Mouse (Mus musculus) mouse embryonic stem cell (cell line): ENCODE measurements around the gene Fnip2.

Experiments used
- in situ Hi-C, 2 experiments: fragments of 300-500 bp; cut with MboI; formaldehyde crosslinking; loops; 1 replicate in 1 of 2; 3 replicates in 1 of 2; pipeline ENCODE4 v1.14.3; 2019 to 2020; ENCODE audit warnings: low sequenced_read_pairs in 2 of 2, low pct_unique_long_range_greater_than_20kb in 1 of 2, mixed read lengths in 1 of 2; ENCODE audit not compliant: unreplicated experiment in 1 of 2

Fnip2 gene

DNA sequence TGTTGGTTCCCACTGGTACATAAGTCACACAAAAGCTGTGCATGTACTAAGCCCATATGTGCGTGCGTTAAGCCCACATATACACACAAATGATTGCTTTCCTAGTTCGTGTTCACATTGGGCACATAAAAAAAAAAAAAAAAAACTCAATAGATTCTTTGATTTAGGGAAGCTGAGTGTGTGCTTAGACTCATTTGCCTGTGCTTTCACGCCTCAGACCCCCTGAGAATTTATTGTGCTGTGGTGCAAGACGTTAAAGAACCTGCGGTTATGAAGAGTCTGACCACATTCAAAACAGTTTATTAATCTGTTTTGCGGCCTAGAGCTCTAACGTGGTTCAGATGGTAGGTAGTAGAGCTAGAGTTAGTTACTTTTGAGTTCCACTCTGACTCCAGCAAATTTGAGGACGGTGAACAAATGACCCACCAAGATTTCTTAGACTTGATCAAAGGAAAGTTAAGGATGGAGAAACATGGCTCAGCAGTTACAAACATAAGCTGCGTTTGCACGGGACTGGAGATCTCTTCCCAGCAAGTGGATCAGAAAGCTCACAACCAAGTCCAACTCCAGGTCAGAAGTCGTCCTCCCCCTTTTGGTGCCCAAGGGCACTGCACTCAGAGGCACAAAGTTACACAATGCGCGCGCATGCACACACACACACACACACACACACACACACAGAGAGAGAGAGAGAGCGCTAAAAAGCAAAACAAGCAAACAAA is 1.2 kb upstream of the Fnip2 start:
- in situ Hi-C loops: no loop called here

DNA sequence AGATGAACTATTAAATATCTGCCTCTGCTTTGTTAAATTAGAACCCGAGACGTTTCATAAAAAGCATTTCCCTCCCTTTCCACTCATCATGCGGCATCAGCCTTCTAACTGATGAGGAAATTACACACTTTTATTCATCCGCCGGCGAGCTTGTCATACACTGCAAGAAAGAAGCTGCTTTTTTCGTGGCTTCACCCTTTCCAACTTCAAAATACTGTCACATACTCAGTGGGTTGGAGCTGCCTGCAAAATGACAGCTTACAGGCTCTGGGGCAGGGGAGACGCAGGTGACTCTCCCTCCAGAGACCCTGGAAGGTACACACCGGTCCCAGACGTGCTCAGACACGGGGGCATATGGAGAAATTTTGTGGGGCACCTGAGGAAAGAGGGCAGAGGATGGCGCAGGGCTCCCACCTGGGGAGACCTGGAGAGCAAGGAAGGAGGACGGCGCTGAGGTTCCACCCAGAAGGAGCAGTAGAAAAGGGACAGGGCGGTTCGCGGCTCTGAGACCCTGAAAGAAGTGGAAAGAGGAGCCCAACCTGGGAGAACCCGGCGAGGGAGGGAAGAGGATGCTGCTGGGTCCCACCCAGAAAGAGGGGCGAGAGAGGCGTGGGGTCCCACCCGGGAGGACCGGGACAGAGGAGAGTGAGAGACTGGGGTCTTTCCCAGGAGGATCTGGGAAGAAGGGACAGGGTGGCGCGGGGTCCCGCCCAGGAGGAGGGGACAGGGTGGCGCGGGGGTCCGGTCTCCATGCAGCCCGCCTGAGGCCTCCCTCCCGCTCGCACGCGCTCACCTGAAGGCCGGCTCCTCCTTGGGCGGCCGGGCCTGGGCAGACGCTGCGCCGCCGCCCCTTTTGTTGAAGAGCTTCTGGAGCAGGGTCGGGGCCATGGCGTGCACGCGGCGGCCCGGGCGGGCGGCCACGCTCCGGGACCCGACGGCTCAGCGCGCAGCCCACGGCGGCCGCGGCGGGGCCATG is 592 bp downstream of the Fnip2 start:
- in situ Hi-C loops: no loop called here

DNA sequence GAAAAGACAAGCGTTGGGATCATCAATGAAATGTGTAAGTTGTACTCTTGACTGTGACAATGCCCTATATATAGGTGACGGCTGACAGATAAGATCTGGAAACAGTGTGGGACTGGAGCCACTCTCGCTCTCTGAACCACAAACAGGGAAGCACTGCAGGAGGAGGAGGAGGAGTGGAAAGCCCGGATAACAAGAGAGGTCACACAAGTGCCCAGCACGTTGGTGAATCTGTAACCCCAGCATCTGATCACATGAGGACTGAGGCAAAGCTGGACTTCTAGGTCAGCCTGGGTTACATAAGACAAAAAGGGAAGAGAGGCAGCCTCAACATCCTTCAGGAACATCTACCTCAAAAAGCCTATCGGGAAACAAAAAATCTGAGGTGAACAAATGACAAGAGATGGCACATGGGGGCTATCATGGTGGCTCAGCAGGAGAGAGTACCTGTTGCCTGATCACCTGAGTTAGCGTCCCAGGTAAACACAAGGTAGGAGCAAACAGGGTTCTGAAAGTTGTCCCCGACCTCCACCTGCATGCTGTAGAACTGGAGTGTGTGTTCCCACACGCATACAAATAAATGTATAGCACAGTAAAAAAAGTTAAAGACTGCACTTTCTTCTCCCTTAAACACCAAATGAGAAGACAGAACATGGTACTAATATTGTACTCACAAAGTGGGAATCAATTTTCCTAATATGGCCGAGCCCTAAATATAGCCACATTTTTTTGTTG is 2.6 kb downstream of the Fnip2 start:
- in situ Hi-C loops: no loop called here

DNA sequence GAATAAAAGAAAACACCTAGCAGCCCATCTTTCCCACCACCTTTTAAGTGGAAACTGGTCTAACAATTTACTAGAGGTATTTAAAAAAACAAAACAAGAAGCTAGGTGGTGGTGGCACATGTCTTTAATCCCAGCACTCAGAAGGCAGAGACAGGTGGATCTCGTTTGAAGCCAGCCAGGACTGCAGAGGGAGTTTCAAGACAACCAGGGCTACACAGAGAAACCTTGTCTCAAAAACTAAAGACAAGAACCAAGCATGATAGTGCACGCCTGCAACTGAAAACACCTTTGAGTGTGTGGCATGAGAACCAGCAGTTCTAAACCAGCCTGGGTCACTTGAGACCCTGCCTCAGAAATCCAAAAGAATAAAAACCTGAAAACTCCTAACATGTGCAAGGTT is 4.1 kb downstream of the Fnip2 start:
- in situ Hi-C loops: no loop called here

DNA sequence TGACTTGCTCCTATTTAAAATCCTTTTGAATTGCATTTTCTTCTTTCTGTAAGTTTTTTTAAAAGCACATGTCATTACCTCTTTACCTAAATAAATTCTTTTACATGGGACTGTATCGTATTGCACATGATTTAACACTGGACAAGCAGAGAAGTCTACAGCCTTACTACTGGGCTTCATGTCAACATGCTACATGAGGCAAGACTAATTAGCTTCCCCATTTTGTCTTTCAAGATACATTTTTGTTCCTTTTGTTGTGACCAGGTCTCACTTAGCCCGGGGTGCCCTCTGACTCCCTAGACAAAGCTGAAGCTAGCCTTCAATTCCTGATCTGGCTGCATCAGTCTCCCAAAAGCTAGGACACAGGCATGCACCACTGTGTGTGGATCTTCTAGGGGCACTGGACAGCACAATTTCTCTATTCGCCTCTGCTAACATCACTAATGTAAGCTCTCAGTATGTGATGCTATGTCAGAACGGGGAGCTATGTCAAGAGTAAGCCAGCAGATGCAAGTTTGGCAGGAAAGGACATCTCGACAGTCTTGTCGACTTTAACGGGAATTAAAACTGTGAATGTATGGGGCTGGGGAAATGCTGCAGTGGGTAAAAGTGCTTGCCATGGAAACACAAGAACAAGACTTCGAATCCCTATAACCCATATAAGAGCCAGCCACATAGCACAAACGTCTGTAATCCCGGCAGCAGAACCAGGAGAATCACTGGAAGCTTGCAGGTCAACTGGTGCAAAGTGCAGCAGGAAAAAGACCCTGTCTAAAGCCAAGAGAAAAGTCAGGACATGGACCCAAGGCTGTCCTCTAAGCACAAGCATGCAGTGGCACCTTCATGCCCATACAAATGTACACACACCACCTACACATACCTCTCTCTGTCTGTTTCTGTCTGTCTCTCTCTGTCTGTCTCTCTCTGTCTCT is 5.5 kb downstream of the Fnip2 start:
- in situ Hi-C loops: no loop called here

DNA sequence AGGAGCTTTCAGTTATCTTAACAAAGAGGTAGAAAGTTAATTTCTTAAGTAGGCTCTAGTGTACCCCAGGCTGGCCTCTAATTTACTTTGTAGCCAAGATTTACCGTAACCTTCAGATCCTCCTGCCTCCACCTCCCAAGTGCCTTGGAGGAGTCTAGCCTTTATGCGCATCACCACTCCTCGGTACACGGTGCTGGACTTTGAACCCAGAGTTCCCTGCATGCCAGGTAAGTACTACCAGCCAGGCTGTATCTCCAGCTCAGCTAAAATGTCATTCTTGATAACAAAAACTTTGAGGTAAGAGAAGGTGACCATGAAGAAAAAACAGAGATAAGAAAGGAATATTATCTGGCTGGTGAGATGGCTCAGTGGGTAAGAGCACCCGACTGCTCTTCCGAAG is 7.0 kb downstream of the Fnip2 start:
- in situ Hi-C loops: no loop called here

DNA sequence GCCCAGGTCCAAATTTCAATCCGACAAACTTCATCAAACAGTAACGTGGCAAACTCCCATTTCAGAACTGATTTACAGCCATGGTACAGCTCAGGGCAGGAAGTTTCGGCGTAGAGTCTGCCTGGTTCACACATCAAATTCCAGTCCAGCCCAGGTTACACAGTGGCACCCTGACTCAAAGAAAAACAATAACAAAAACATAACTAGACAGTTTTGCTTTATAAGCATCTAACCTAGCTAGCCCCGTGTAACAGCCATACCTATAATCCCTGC is 7.9 kb downstream of the Fnip2 start:
- in situ Hi-C loops: no loop called here

DNA sequence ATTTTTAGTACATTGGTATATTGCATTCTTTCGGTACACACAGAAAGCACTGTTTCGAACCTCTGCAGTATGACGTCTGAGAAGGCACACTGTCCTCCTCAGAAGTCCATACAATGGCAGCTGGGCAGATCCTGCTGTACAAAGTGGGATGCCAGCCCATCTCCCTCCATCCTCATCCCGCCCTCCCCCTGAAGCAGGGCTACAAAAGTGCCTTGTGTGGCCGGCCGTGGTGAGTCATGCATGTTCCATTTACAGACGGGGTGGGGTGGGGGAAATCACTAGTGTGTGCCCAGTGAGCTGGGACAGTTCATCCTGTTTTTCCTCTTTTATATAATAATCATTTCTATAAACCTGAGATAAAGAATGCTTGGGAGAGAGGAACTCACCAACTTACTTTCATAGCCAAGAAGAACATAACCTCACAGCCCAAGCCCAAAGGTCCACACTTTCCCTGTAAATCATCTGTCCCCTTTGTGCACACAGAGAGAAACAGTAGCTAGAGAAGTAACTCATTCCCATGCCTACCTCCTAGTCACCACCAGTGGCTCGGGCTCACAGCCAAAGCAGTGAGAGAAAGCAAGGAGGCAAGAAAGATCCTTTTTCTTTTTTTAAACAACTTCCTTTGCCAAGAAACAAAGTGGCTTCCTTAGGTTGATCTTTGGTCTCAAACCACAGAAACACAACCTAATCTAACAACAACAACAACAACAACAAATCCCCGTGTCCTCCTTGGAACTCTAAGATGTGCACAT is 8.4 kb downstream of the Fnip2 start:
- in situ Hi-C loops: no loop called here

DNA sequence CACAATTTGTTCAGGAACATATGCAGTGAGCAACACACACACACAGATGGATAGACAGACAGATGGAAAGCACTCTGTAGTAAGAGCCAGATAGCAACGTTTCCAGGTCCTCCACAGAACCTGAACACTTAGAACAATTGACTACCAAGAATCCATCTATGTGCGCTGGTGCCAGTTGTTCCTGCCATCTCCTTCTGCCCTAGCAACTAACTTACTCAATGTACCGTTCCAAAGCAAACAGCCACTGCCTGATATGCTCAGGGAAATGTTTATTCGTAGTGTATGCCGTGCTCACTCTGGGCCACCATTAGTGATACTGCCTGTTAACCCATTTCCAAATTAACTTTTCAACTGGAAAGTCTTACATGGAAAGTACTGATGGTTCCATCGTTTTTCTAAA is 12.5 kb downstream of the Fnip2 start:
- in situ Hi-C loops: no loop called here

DNA sequence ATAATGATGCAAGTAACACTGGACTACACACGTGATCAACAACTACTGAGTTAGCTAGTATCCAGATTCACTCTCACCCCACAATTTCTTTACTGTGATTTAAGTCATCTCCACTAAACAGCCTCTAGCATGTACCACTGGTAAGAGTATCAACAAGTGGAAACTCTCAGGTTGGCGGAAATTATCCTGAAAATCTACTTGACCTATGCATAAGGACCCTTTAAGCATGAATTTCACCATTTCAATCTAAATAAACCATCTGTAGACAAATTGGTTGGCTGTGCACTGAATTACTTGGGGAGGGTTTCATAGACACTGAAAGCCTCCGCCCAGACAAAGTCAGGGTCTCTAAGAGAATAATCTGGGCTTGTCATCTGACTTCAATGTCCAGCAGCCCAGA is 13.8 kb downstream of the Fnip2 start:
- in situ Hi-C loops: no loop called here

DNA sequence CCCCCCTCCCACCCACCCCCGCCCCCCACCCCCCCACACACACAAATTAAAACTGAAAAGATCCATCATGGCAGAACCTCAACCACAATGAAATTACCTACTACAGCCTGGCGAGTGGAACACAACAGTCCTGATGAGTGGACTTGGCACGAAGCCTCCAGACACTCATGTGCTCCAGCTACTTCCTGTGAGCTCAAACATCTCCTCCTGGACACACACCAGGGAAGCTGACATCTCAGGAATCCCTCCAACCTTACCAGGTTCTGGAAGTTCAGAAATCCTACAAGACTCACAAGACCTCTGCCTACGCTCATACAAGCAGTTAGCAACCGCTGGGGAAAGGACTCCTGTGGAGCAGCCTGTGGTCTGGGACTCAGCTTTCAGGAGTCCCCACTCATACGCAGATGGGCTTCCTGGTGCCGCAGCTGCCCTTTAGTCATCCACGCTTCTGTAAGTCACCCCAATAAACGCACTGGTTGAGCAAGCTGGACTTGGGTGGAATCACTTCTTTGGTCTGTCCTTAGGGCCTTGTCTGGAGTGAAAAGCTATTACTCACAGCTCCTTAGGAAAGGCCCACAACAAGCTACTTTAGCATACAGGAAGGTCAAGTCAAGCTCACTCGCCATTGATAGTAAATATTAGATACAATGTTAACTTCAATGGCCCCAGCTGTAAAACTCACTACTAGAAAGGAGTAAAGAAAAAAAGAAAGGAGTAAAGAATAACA is 15.6 kb downstream of the Fnip2 start:
- in situ Hi-C loops: no loop called here

DNA sequence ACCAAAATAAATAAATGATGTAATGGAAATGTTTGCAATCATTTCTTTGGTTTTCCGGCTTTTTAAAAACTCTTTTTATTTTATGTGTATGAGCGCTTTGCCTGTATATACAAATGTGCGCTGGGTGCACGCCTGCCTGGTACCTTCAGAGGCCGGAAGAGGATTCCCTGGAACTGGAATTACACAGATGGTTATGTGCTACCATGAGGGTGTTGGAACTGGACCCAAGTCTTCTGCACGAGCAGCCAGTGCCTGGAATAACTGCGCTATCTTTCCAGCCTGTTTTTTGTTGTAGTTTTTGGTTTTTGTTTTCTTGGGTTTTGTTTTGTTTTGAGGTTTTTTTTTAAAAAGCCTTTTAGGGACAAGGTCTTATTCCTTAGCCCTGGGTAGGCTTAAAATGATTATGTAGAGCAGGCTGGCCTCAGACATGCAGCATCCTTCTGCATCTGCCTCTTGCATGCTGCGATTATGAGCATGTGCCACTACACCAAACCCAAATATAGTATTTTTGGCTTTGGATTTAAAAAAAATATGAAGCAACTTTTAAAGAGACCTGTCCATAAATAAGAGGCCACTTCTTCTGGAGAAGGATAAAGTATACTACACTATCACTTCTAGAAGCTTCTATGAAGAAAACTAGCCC is 17.7 kb downstream of the Fnip2 start:
- in situ Hi-C loops: no loop called here

DNA sequence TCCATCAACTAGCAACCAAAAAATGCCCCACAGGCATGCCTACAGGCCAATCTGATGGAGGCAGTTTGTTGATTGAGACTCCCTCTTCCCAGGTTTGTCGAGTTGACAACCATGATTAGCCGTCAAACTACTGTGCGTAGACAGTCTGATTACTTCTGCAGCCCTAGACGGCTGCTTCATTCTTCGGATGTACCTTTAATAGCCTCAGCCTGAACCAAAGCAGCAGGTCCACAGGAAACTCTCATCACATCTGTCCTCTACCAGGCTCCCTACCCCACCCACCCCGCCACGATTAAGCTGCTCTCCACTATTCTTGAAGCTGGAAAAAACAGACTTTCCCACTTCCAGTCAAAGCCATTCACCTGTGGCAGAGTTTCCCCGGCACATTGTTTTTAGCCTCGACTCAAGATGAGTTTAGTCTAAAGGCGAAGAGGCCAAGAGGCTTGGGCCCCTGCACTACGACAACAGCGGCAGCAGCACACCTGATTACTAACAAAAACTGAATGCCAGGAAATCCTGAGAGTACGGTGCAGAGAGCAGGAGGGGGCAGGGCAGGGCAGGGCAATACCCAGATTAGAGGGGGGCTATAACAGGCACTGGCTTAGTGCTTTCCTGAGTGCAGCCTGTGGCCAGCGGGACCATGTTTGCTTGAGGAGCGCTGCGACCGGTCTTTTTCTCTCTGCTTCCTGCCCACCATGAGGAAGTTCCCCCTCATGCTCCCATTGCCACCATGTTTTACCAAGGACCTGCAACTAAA is 18.7 kb downstream of the Fnip2 start:
- in situ Hi-C loops: no loop called here

DNA sequence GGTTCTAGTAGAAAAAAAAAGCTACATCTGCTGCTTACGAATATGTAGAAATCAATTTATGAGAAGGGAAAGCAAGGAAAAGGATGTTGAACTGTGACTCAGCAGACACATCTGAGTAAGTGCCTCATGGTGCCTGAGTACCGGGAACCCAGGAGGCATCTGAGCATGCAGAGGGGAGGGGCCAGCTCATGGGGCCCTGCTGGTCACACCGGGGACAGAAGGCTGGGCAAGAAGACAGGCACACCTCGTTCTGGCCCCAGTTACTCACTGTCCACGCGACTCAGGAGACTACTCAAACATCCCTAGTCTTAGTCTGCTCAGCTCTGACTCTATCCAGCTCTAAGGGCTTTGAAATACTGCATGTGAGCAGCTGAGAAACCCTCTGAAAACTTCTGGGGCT is 25.0 kb downstream of the Fnip2 start:
- in situ Hi-C loops: no loop called here

DNA sequence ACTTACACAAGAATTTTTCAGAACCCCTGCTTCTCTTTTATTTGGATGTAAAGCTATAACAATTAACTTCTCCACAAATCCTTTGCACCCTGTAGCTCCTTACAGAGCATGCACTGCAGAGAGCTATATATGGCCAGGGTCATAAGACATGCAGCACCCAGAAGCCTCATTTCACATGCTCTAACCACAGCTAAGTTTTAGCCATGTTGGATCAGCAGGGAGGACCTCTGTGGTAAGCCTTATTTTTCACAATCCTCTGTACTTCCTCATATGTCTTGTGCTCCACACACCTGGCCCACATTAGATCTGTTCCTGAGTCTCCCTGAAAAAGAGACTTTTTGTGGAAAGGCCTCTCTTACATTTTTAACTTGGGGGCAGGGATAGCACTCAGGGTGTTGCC is 27.9 kb downstream of the Fnip2 start:
- in situ Hi-C loops: no loop called here

DNA sequence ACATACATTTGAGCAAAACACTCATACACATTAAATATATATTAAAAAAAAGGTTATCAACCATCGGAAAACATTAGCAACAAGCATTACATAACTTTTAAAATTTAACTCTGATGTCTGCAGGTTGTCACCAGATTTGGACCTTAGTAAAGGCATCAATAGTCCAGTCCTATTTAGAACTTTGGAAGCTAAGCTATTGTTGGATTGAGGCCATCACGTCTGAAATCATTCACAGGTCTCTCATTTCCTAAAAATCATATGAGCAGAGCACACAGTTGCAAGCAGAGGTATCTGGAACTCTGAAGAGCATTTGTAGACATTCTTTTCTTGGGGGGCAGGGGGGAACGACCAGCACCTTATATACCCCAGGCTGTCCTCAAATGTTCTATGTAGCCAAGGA is 28.5 kb downstream of the Fnip2 start:
- in situ Hi-C loops: no loop called here
